Mouse (Mus musculus) hindbrain, postnatal 0 days (tissue): ENCODE results near the gene Btbd8. TPM values are rescaled to one million over a fixed set of nuclear protein-coding genes. Genes with fewer than 3 reads are reported as not detected.

Experiments
- ATAC-seq: fragments of 200-750 bp; cut with Nextera tagmentation; 2 replicates; pipeline ENCODE4 v1.8.0; 2017; ENCODE audit warnings: mild to moderate bottlenecking, moderate TSS enrichment, moderate library complexity
- DNase-seq: peaks from one replicate; pipeline ENCODE4 v3.0.0-alpha.2; 2015; ENCODE audit warnings: low spot score
- H3K27ac ChIP-seq: fragments of 300-500 bp; sonication (generic); 2 replicates; pipeline ENCODE4 v1.5.1; 2014; ENCODE audit warnings: mild to moderate bottlenecking
- H3K27me3 ChIP-seq: fragments of 300-500 bp; sonication (generic); 2 replicates; pipeline ENCODE4 v1.6.1; 2014; ENCODE audit warnings: low read length, mixed read lengths; ENCODE audit not compliant: insufficient read depth
- H3K36me3 ChIP-seq: fragments of 300-500 bp; sonication (generic); 2 replicates; pipeline ENCODE4 v1.6.1; 2014; ENCODE audit warnings: low read length, mixed read lengths; ENCODE audit not compliant: insufficient read depth
- H3K4me1 ChIP-seq: fragments of 300-500 bp; sonication (generic); 2 replicates; pipeline ENCODE4 v1.6.1; 2014; ENCODE audit warnings: antibody characterized with exemption, low read length, mixed read lengths; ENCODE audit not compliant: insufficient read depth
- H3K4me2 ChIP-seq: fragments of 300-500 bp; sonication (generic); 2 replicates; pipeline ENCODE4 v1.6.1; 2014; ENCODE audit warnings: low read depth, mild to moderate bottlenecking, low read length, moderate library complexity, mixed read lengths
- H3K4me3 ChIP-seq: fragments of 300-500 bp; sonication (generic); 2 replicates; pipeline ENCODE4 v1.5.1; 2014; ENCODE audit warnings: low read length
- H3K9ac ChIP-seq: fragments of 300-500 bp; sonication (generic); replicated peaks from 2 replicates; pipeline ENCODE4 v1.6.1; 2014; ENCODE audit warnings: mild to moderate bottlenecking, low read length, moderate library complexity, mixed read lengths
- H3K9me3 ChIP-seq: fragments of 300-500 bp; sonication (generic); 2 replicates; pipeline ENCODE4 v1.6.1; 2016; ENCODE audit warnings: low read length, mixed read lengths
- CTCF ChIP-seq: IDR thresholded peaks from 2 replicates; pipeline ENCODE4 v1.5.1; 2016; ENCODE audit warnings: antibody characterized with exemption, control low read depth, low read depth
- WGBS: fragments of 180-500 bp; shearing (Covaris S2); extraction: QIAGEN DNeasy Blood & Tissue Kit; methylation state at CpG from one replicate; pipeline ENCODE4 v1.1.7; 2014; 5-methylcytosine and 5-hydroxymethylcytosine counted together
- polyA plus RNA-seq: library from polyadenylated mRNA; unstranded; fragments of >200 nt; fragmentation: Nextera tagmentation; extraction: Ambion mirVana; gene quantifications from 2 replicates; pipeline ENCODE4 v1.2.1, GENCODE M21; 2015
- total RNA-seq: library from RNA; depleted of rRNA; stranded (reverse); fragments of >200 nt; gene quantifications from 2 replicates; pipeline ENCODE4 v1.2.3, GENCODE M21; 2014; rRNA removed

The Btbd8 gene
- 26.5 and 28.8 TPM in 2 replicates for total RNA-seq
- polyA plus RNA-seq, result 22.4 and 23.0 TPM in 2 replicates

- peak within 1 kb of the TSS; percentile 93 for H3K9ac ChIP-seq
- TF ChIP-seq CTCF, result no peak
- H3K4me2 ChIP-seq, result peak within 1 kb of the TSS; percentile 62
- H3K27me3 ChIP-seq, result no peaks in the 10 kb centered on the region
- H3K27ac ChIP-seq, result peak within 1 kb of the TSS; percentile 91
- no peaks in the 10 kb centered on the region for H3K36me3 ChIP-seq
- WGBS, result under 1% methylated on average over 47 of the region's 51 CpGs
- no peaks in the 10 kb centered on the region for H3K9me3 ChIP-seq
- ATAC-seq, result peak; percentile 96
- H3K4me3 ChIP-seq, result peak within 1 kb of the TSS; percentile 89
- no peaks in the 10 kb centered on the region for H3K4me1 ChIP-seq
- DNase-seq, result peak; percentile 98
These were observed at the start of gene Btbd8 for GRCm38 (mm10) chr5:107437464-107438281. Gene Btbd8 (plus strand): TSS chr5:107437997.

- Histone ChIP-seq H3K36me3 (no peaks in the 10 kb centered on the region), H3K4me1 (no peaks in the 10 kb centered on the region), H3K27me3 (no peaks in the 10 kb centered on the region), H3K4me2 (no peak overlapping the region), H3K9me3 (no peaks in the 10 kb centered on the region), H3K4me3 (no peak overlapping the region), H3K9ac (no peak overlapping the region), H3K27ac (no peak overlapping the region)
- 96% methylated on average over 2 of the region's 2 CpGs for WGBS
- no peak for TF ChIP-seq CTCF
- ATAC-seq, result no peak
- DNase-seq, result no peak
These were observed 48.4 kb upstream of the Btbd8 start for GRCm38 (mm10) chr5:107389373-107389772.

- H3K27me3 ChIP-seq, result no peaks in the 10 kb centered on the region
- no peaks in the 10 kb centered on the region for H3K36me3 ChIP-seq
- H3K4me3 ChIP-seq, result no peak overlapping the region
- no peak overlapping the region for H3K4me2 ChIP-seq
- H3K9me3 ChIP-seq, result no peaks in the 10 kb centered on the region
- TF ChIP-seq CTCF, result no peak
- no peak overlapping the region for H3K9ac ChIP-seq
- 69% methylated on average over 2 of the region's 2 CpGs for WGBS
- ATAC-seq, result no peak
- H3K4me1 ChIP-seq, result no peaks in the 10 kb centered on the region
- DNase-seq, result no peak
- H3K27ac ChIP-seq, result no peak overlapping the region
These were observed 43.4 kb upstream of the Btbd8 start for GRCm38 (mm10) chr5:107394437-107394836.

- H3K9me3 ChIP-seq, result no peaks in the 10 kb centered on the region
- ATAC-seq (no peak), DNase-seq (no peak)
- H3K9ac ChIP-seq, result peak within 1 kb of the TSS; percentile 58
- H3K27ac ChIP-seq, result no peak within 1 kb of the TSS
- WGBS, result 17% methylated on average over 5 of the region's 5 CpGs
- peak within 1 kb of the TSS; percentile 71 for H3K4me3 ChIP-seq
- peak within 1 kb of the TSS; percentile 98 for H3K4me2 ChIP-seq
- H3K27me3 ChIP-seq, result no peaks in the 10 kb centered on the region; the same call in 1 of the 2 replicates
- no peak for TF ChIP-seq CTCF
- no peaks in the 10 kb centered on the region for H3K36me3 ChIP-seq
- H3K4me1 ChIP-seq, result no peaks in the 10 kb centered on the region
These were observed 35.4 kb upstream of the Btbd8 start, which contains the start of gene Ephx4 for GRCm38 (mm10) chr5:107402436-107402835. Gene Ephx4 (plus strand): TSS chr5:107402736.

GRCm38 (mm10) chr5:107403011-107403946 lies 34.5 kb upstream of the Btbd8 start:
- ATAC-seq (peak; percentile 77), DNase-seq (peak; percentile 34)
- Histone ChIP-seq H3K9ac (peak overlapping the region; percentile 58), H3K27me3 (no peaks in the 10 kb centered on the region; the same call in 1 of the 2 replicates), H3K4me2 (peak overlapping the region; percentile 98), H3K27ac (no peak overlapping the region), H3K9me3 (no peaks in the 10 kb centered on the region), H3K4me3 (peak overlapping the region; percentile 71), H3K4me1 (no peaks in the 10 kb centered on the region), H3K36me3 (no peaks in the 10 kb centered on the region)
- under 1% methylated on average over 71 of the region's 80 CpGs for WGBS
- TF ChIP-seq CTCF, result no peak

GRCm38 (mm10) chr5:107403947-107404684 lies 33.7 kb upstream of the Btbd8 start:
- Histone ChIP-seq H3K4me1 (no peaks in the 10 kb centered on the region), H3K27ac (no peak overlapping the region), H3K4me2 (peak overlapping the region; percentile 98), H3K4me3 (peak overlapping the region; percentile 71), H3K36me3 (no peaks in the 10 kb centered on the region), H3K9me3 (no peaks in the 10 kb centered on the region), H3K27me3 (no peaks in the 10 kb centered on the region; the same call in 1 of the 2 replicates), H3K9ac (peak overlapping the region; percentile 58)
- no peak for TF ChIP-seq CTCF
- peak; percentile 3 for DNase-seq
- 19% methylated on average over 12 of the region's 12 CpGs for WGBS
- no peak for ATAC-seq
